Mouse (Mus musculus): ENCODE data around the gene Qpct. TPM values are rescaled to one million over a fixed set of nuclear protein-coding genes. Genes with fewer than 3 reads are reported as not detected.
"Not testable (repeated sequence)": the region's sequence is repeated elsewhere in the genome, so short reads cannot be mapped to it uniquely, and the experiment has no call there.

Qpct gene
- polyA plus RNA-seq, 1 experiment from 2014 or later, result 13.3 TPM

- no peaks in the 10 kb centered on the region for H3K27me3 ChIP-seq (ENCODE audit: insufficient read depth, poor library complexity, severe bottlenecking)
- WGBS, result 37% methylated on average over 1 of the region's 1 CpGs
These were observed 40.0 kb downstream of the Qpct start for GRCm38 (mm10) chr17:79091710-79092109.

GRCm38 (mm10) chr17:79093286-79093975, 41.7 kb downstream of the Qpct start:
- H3K36me3 ChIP-seq, result no peaks in the 10 kb centered on the region
- H3K9me3 ChIP-seq, result no peaks in the 10 kb centered on the region
- no peak overlapping the region for H3K4me3 ChIP-seq
- H3K27ac ChIP-seq, result no peak overlapping the region
- peaks cover 8% of the 10 kb centered on the region; the same call in 1 of the 2 replicates for H3K4me1 ChIP-seq
- WGBS, result 78% methylated on average over 5 of the region's 5 CpGs
- H3K27me3 ChIP-seq (ENCODE audit: insufficient read depth, poor library complexity, severe bottlenecking), result no peaks in the 10 kb centered on the region
- DNase-seq (ENCODE audit: low spot score), result no peak

More at GRCm38 (mm10) chr17:79091710-79092109, 40.0 kb downstream of the Qpct start:
- DNase-seq (ENCODE audit: low spot score), result no peak
- Histone ChIP-seq H3K9me3 (no peaks in the 10 kb centered on the region), H3K4me3 (no peak overlapping the region), H3K4me1 (peaks cover 8% of the 10 kb centered on the region; the same call in 1 of the 2 replicates), H3K36me3 (no peaks in the 10 kb centered on the region), H3K27ac (no peak overlapping the region)

- 79% methylated on average over 2 of the region's 2 CpGs for WGBS
- Histone ChIP-seq H3K4me3 (no peak overlapping the region), H3K4me1 (peaks cover 8% of the 10 kb centered on the region; the same call in 1 of the 2 replicates), H3K27me3 (ENCODE audit: insufficient read depth, poor library complexity, severe bottlenecking) (no peaks in the 10 kb centered on the region), H3K27ac (no peak overlapping the region), H3K36me3 (no peaks in the 10 kb centered on the region), H3K9me3 (no peaks in the 10 kb centered on the region)
- DNase-seq (ENCODE audit: low spot score), result no peak
These were observed 43.9 kb downstream of the Qpct start for GRCm38 (mm10) chr17:79095624-79096023.

- no peak for DNase-seq (ENCODE audit: low spot score)
- 75% methylated on average over 4 of the region's 4 CpGs for WGBS
- no peaks in the 10 kb centered on the region for H3K4me1 ChIP-seq
- H3K36me3 ChIP-seq, result no peaks in the 10 kb centered on the region
- H3K9me3 ChIP-seq, result no peaks in the 10 kb centered on the region
- no peak overlapping the region for H3K4me3 ChIP-seq
- H3K27me3 ChIP-seq (ENCODE audit: insufficient read depth, poor library complexity, severe bottlenecking), result no peaks in the 10 kb centered on the region
- no peak overlapping the region for H3K27ac ChIP-seq
These were observed 48.2 kb downstream of the Qpct start for GRCm38 (mm10) chr17:79099866-79100265.

- H3K9me3 ChIP-seq, result no peaks in the 10 kb centered on the region
- H3K27ac ChIP-seq, result no peak overlapping the region
- WGBS, result 79% methylated on average over 6 of the region's 6 CpGs
- no peak overlapping the region for H3K4me3 ChIP-seq
- no peak for DNase-seq (ENCODE audit: low spot score)
- no peaks in the 10 kb centered on the region for H3K36me3 ChIP-seq
- H3K27me3 ChIP-seq (ENCODE audit: insufficient read depth, poor library complexity, severe bottlenecking), result no peaks in the 10 kb centered on the region
- no peaks in the 10 kb centered on the region for H3K4me1 ChIP-seq
These were observed 56.5 kb downstream of the Qpct start for GRCm38 (mm10) chr17:79108238-79108637.

- Histone ChIP-seq H3K4me3 (no peak overlapping the region), H3K4me1 (no peaks in the 10 kb centered on the region), H3K27ac (no peak overlapping the region), H3K27me3 (ENCODE audit: insufficient read depth, poor library complexity, severe bottlenecking) (no peaks in the 10 kb centered on the region), H3K9me3 (no peaks in the 10 kb centered on the region), H3K36me3 (no peaks in the 10 kb centered on the region)
- DNase-seq (ENCODE audit: low spot score), result no peak
- 69% methylated on average over 9 of the region's 9 CpGs for WGBS
These were observed 57.9 kb downstream of the Qpct start for GRCm38 (mm10) chr17:79109576-79109975.

GRCm38 (mm10) chr17:79110936-79111348, 59.2 kb downstream of the Qpct start:
- no peaks in the 10 kb centered on the region for H3K9me3 ChIP-seq
- DNase-seq (ENCODE audit: low spot score), result no peak
- WGBS, result 24% methylated on average over 5 of the region's 5 CpGs
- H3K27me3 ChIP-seq (ENCODE audit: insufficient read depth, poor library complexity, severe bottlenecking), result no peaks in the 10 kb centered on the region
- no peak overlapping the region for H3K4me3 ChIP-seq
- no peaks in the 10 kb centered on the region for H3K36me3 ChIP-seq
- no peak overlapping the region for H3K27ac ChIP-seq
- no peaks in the 10 kb centered on the region for H3K4me1 ChIP-seq

- H3K4me1 ChIP-seq; H3K36me3 ChIP-seq; H3K9me3 ChIP-seq; H3K27ac ChIP-seq; H3K4me3 ChIP-seq; DNase-seq (ENCODE audit: low spot score); H3K27me3 ChIP-seq (ENCODE audit: insufficient read depth, poor library complexity, severe bottlenecking): not testable (repeated sequence)
- WGBS, result 46% methylated on average over 9 of the region's 9 CpGs
These were observed 63.5 kb downstream of the Qpct start for GRCm38 (mm10) chr17:79115248-79115647.

- Histone ChIP-seq H3K9me3 (no peaks in the 10 kb centered on the region), H3K4me3 (no peak overlapping the region), H3K4me1 (no peaks in the 10 kb centered on the region), H3K27me3 (ENCODE audit: insufficient read depth, poor library complexity, severe bottlenecking) (no peaks in the 10 kb centered on the region), H3K36me3 (no peaks in the 10 kb centered on the region), H3K27ac (no peak overlapping the region)
- DNase-seq (ENCODE audit: low spot score), result no peak
- WGBS, result 72% methylated on average over 1 of the region's 1 CpGs
These were observed 67.4 kb downstream of the Qpct start for GRCm38 (mm10) chr17:79119066-79119465.

- H3K4me1 ChIP-seq, result no peaks in the 10 kb centered on the region
- no peak overlapping the region for H3K4me3 ChIP-seq
- WGBS, result 81% methylated on average over 3 of the region's 3 CpGs
- no peak for DNase-seq (ENCODE audit: low spot score)
- H3K9me3 ChIP-seq, result no peaks in the 10 kb centered on the region
- H3K27ac ChIP-seq, result no peak overlapping the region
- H3K27me3 ChIP-seq (ENCODE audit: insufficient read depth, poor library complexity, severe bottlenecking), result no peaks in the 10 kb centered on the region
- no peaks in the 10 kb centered on the region for H3K36me3 ChIP-seq
These were observed 68.6 kb downstream of the Qpct start for GRCm38 (mm10) chr17:79120269-79120668.

GRCm38 (mm10) chr17:79133740-79134139, 82.0 kb downstream of the Qpct start:
- 48% methylated on average over 8 of the region's 8 CpGs for WGBS
- no peaks in the 10 kb centered on the region for H3K9me3 ChIP-seq

GRCm38 (mm10) chr17:79135826-79136225, 84.1 kb downstream of the Qpct start:
- DNase-seq (ENCODE audit: low spot score), result no peak
- no peaks in the 10 kb centered on the region for H3K36me3 ChIP-seq
- no peaks in the 10 kb centered on the region for H3K4me1 ChIP-seq
- H3K4me3 ChIP-seq, result no peak overlapping the region
- no peaks in the 10 kb centered on the region for H3K27me3 ChIP-seq (ENCODE audit: insufficient read depth, poor library complexity, severe bottlenecking)
- no peaks in the 10 kb centered on the region for H3K9me3 ChIP-seq
- no peak overlapping the region for H3K27ac ChIP-seq
- 84% methylated on average over 6 of the region's 6 CpGs for WGBS

More at GRCm38 (mm10) chr17:79133740-79134139, 82.0 kb downstream of the Qpct start:
- Histone ChIP-seq H3K36me3 (no peaks in the 10 kb centered on the region), H3K27ac (no peak overlapping the region), H3K27me3 (ENCODE audit: insufficient read depth, poor library complexity, severe bottlenecking) (no peaks in the 10 kb centered on the region), H3K4me3 (no peak overlapping the region), H3K4me1 (no peaks in the 10 kb centered on the region)
- no peak for DNase-seq (ENCODE audit: low spot score)

- Histone ChIP-seq H3K4me3 (no peak overlapping the region), H3K27me3 (ENCODE audit: insufficient read depth, poor library complexity, severe bottlenecking) (no peaks in the 10 kb centered on the region), H3K9me3 (no peaks in the 10 kb centered on the region), H3K27ac (no peak overlapping the region), H3K36me3 (no peaks in the 10 kb centered on the region), H3K4me1 (no peaks in the 10 kb centered on the region)
- DNase-seq (ENCODE audit: low spot score), result no peak
- WGBS, result 87% methylated on average over 2 of the region's 2 CpGs
These were observed 84.7 kb downstream of the Qpct start for GRCm38 (mm10) chr17:79136401-79136800.
